Mouse (Mus musculus): ENCODE results near the gene Iffo2.

Iffo2 gene

DNA sequence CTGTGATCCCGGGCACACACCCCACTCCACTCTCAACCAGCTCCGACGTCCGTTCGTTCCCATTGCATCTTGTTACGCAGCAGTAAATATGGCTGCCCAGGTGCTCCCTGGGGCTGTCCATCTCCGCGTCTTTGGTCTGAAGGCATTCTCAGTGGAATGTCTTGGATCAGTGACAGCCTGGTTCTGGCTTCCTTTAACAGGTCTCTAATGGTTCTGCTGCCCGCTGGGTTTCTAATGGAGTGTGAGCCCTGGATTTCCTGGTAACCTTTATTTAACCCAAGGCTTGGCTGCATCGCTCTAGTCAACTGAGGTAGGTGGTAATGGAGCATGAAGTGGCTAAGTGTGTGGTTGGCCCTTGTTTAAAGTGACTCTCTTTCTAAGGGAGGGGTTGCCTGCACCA is 1.7 kb downstream of the Iffo2 start:
- no peak for DNase-seq (ENCODE audit: low read depth, low spot score)

- no peak for DNase-seq (ENCODE audit: low read depth, low spot score)
Observed at GRCm38 (mm10) chr4:139535127-139535695, 4.9 kb downstream of the Iffo2 start.

DNA sequence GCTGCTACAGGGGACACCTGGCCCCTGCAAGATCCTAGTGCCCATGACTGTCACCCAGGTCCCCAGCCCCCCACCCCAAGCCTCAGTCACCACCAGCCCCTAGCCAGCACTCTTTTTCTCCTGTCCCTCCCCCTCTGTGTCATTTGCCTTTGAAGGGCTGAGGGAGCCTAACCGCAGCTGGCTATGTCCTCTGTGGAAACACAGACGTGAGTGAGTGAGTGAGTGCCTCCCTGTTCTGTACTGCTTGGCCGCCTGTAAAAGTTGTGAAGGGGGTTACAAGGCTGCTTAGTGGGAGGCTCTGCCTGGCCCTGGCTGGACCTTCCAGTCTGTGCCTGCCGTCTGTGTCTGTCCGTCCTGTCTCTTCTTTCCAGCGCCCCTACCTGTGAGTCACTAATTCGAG is 5.4 kb downstream of the Iffo2 start:
- no peak for DNase-seq (ENCODE audit: low read depth, low spot score)

DNA sequence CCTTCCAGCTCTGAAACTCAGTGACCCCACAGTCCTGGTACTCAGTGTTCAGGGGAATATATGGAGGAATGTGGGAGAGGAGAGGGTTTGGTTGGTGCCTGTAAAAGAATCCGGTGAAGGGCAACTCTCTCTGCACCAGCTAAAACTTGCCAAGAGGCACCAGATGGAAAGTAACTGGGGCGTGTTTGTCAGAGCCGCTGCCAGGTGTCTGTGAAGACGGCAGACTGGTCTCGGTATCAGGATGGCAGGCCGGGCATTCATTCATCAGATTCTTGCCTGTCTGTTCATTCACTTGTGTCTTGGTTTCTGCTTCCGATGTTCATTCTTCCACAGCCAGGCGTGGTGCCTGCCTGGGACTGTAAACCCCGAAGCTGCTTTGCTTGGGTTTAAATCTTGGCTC is 6.4 kb downstream of the Iffo2 start:
- DNase-seq (ENCODE audit: low read depth, low spot score): no peak

DNA sequence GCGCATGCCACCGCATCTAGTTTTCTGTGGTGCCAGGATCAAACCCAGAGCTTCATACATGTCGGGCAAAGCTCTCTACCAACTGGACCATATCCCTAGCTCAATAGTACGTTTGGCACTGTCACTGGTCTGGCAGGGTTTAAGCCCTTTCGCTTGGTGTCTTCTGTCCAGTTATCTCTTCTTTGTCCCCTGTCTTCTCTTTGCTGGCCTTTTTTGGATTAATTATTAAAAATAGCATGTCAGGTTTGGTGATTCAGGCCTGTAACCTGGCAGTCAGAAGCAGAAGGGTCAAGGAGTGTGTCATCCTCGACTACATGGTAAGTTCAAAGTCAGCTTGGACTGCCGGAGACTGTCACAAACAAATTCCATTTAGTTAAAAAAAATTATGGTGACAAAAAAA is 10.4 kb downstream of the Iffo2 start:
- DNase-seq (ENCODE audit: low read depth, low spot score): no peak

DNA sequence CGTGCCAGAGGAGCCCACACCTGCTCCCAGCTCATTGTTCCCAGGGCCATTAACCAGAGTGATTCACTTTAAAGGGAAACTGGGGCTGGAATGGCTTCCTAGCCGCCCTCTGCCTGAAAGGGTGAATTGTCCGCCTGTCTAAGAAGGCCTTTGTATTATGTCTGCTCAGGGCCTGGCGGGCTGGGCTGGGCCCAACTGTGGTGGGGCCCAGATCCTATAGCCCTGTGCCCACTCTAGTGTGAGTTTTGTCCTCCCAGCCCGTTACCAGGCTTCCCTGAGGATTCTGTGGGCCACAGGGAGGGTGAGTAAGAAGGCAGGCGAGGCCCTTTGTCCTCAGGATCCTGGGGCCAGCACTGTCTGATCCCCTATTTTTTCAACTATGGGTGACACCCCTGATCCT is 15.4 kb downstream of the Iffo2 start:
- DNase-seq (ENCODE audit: low read depth, low spot score): no peak

- DNase-seq (ENCODE audit: low read depth, low spot score): no peak
Observed at GRCm38 (mm10) chr4:139549448-139549847, 19.1 kb downstream of the Iffo2 start.

DNA sequence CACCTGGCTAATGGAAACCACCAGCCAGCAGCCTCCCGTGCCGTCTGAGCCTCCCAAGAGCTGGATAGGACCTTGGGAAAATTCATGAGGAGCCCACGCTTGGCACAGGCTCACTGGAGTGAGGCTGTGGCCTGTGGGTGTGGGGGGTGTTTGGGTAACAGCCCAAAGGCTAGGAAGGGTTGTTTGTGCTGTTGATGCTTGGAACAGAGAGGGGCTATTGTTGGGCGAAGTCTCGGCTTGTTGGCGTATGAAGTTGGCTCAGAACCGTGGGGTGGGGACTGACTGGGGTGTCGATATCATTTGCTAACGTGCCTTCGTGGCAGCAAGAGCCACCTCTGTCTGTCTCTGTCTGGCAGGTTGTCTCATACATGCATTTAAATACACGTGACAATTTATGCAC is 24.9 kb downstream of the Iffo2 start:
- DNase-seq (ENCODE audit: low read depth, low spot score): no peak

DNA sequence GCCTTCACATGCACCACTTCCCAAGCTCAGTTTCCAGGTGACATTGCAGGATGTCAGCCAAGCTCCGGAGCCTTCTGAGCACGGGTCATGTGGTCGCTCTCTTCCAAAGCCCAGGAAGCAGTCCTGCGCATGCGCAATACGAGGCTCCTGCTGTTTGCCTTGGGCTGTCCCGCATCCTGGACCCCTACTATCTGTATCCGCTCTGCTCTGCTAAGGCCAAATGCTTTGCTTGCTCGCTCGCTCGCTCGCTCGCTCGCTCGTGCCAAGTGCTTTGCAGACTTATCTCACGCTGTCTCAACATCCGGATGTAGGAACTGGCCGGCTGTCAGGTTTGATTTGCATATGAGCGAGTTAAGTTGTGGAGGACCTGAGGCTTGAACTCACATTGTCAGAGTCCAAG is 25.6 kb downstream of the Iffo2 start:
- no peak for DNase-seq (ENCODE audit: low read depth, low spot score)

GRCm38 (mm10) chr4:139568361-139568760 is 38.0 kb downstream of the Iffo2 start:
- no peak for DNase-seq (ENCODE audit: low read depth, low spot score)

DNA sequence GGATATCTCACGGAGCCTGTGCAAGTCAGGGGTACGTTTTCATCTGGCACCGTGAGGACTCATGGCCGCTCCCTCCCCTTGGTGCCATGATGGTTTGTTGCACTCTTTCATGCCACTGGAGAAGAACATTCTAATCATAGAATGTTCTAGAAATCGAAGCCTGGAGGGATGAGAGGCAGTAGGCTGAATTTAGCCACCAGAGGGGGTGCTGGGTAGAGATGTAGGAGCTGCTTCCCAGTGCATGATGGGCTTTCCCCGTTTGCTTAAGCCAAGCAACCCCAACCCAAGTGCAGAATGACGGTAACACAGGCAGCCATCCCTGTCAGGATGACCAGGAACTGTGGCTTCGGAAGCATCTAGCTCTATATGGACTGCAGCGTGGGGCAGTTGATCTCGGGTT is 40.4 kb downstream of the Iffo2 start:
- DNase-seq (ENCODE audit: low read depth, low spot score): no peak

DNA sequence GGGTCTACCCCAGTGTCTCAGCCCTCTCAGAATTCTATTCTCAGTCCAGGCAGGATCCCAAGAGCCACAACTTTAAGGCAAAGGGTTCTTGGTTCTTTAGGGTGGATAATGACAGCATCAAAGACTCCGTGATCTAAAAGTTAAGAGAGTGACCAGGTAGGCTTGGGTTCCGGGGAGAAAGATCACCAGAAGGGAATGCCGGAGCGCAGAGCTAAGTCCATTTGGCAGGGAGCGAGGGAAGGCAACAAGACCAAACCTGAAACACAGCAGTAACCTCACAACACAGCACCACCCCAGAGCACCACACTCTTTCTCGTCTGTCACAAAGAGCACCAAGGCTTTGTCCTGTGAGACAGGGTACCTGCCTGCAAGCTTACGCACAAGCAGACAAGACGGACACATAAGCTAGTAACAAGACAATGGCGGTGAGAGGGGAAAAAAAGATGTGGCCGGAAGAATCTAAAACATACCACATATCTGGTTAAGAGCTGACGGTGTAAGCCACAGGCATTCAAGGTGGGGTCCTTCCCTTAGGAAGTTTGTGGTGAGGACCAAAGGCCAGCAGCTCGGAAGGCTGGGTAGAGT is 42.7 kb downstream of the Iffo2 start:
- no peak for DNase-seq (ENCODE audit: low read depth, low spot score)

DNA sequence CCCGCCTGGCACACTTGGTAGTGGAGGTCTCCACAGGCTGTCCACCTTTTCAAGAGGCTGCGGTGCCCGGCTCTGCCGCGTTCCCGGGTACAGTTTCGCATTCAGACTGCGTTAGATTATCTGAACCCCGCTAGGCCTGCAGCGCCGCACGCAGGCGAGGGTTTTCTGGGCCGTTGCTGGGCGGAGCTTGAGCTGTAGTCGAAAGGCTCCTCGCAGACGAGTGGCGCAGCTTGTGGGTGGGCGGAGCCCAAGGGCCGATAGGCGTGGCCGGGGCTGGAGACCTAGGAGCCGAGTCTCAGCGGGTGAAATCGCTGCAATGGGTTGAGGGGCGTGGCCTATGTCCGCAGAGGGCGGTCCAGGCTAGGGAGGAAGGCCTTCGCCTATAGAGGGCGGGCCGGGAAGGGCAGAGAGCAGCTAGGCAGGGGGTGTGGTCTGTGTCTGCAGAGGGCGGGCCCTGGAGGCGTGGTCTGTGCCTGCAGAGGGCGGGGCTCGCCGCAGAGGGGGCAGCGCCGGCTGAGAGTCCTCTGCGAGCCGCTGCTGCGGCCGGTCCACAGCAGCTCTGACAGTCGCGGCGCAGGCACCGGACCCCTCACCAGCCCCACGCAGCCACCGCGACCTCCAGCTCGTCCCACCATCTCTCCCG is 43.9 kb downstream of the Iffo2 start:
- DNase-seq (ENCODE audit: low read depth, low spot score): peak; percentile 99

DNA sequence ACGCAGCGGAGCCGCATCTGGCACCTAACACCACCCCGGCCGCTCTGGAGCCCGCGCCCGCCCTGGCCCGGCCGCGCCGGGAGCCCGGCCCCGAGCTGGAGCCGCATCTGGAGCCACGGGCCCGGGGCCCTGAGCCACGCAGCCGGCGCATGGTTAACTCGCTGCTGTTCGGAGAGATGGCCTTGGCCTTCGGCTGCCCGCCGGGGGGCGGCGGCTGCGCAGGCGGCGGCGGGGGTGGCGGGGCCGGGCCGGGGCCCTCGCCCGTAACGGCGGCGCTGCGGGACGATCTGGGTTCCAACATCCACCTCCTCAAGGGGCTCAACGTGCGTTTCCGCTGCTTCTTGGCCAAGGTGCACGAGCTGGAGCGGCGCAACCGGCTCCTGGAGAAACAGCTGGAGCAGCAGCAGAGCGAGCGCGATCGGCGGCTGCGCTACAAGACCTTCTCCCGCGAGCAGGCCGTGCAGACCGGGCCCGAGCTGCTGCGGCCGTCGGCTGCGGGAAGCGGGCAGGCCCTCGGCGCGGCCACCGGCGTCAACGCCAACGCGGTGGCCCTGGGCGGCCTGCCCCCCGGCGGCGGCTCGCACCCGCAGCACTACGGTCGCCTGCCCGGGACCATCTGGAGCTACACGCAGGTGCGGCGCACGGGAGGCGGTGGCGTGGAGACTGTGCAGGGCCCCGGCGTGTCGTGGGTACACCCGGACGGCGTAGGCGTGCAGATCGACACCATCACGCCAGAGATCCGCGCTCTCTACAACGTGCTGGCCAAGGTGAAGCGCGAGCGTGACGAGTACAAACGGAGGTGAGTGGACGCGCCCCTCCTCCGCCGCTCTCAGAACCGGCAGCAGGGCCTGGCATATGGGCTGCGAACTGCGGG is 44.7 kb downstream of the Iffo2 start:
- no peak for DNase-seq (ENCODE audit: low read depth, low spot score)

DNA sequence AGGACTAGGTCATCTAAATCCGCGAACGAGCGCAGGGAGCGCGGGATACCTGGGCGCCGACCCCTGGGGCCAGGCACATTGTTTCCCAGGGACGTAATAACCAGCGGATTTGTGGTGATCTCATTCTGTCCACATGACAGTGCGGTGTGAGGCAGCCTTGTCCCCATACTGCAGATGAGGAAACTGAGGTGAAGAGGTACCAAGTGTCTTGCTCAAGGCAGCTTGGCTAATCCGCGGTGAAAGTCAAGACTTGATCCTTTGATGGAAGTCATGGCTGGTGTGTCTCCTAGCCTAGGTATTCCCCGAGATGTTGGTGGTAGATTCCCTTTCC is 45.3 kb downstream of the Iffo2 start:
- DNase-seq (ENCODE audit: low read depth, low spot score): no peak

DNA sequence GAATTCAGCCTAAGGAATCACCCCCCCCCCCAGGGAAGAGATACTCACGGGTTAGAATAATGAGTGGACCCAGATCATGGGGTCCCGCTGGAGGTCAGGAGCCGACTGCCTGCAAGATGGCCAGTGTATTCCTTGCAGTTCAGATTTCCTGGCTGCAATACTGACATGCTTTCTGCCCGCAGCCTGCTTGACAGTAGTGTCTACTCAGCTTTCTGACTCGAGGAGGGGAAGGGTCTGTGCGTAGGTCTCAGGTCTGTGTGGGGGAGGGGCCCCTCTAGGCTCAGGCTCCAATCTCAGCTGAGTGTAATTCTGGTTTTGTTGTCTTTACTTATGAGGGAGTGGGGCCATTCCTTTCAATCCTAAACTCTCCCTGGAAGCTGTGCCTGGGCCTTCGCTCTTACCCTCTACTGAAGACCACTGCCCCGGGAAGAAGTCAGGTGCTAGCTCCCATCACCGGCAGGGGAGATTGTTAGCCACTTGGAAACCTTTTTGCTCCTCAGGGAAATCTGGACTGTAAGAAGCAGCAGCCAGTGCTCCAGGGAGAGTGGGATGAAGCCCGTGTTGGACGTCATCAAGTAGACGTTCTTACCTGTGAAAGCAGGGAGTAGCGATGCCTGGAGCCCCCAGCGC is 46.0 kb downstream of the Iffo2 start:
- no peak for DNase-seq (ENCODE audit: low read depth, low spot score)

DNA sequence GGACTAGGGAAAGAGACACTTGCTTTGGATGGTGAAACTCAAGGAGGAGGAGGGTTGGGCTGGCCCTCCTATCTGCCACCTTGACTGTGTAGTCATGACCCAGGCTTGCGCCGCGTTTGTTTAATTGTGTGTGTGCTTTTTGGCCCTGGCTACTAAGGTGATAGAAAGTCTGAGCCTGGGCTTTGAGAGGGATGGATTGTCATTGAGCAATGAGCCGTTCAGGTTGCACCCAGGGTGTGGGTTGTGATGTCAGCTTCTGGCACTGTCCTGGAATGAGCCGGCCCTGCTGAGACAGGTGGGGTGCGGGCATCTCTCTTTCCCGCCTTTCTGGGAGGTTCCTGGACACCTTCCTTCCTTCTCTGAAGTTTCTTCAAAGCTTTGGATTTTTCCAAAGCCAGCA is 46.7 kb downstream of the Iffo2 start:
- DNase-seq (ENCODE audit: low read depth, low spot score): no peak

- no peak for DNase-seq (ENCODE audit: low read depth, low spot score)
Observed at GRCm38 (mm10) chr4:139578389-139578788, 48.0 kb downstream of the Iffo2 start.

DNA sequence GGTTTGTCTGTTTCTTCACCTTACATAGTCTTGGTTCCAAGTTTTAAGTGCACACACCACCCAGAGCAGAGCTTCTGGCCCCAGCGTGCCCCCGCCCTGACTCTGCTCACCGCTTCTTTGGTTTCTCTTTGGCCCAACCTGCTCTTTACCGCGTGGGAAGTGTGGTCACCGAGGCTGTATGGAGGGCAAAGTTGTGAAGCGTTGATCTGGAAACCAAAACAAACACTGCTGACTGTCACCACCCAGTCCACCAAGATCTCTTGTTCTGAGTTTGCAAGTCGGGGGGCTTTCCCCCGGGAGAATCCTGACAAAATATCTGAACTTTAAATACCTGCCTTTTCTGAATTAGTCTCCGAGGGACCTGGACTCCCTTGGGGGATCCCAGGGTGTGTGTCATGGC is 48.7 kb downstream of the Iffo2 start:
- DNase-seq (ENCODE audit: low read depth, low spot score): no peak

- no peak for DNase-seq (ENCODE audit: low read depth, low spot score)
Observed at GRCm38 (mm10) chr4:139579466-139579865, 49.1 kb downstream of the Iffo2 start.

DNA sequence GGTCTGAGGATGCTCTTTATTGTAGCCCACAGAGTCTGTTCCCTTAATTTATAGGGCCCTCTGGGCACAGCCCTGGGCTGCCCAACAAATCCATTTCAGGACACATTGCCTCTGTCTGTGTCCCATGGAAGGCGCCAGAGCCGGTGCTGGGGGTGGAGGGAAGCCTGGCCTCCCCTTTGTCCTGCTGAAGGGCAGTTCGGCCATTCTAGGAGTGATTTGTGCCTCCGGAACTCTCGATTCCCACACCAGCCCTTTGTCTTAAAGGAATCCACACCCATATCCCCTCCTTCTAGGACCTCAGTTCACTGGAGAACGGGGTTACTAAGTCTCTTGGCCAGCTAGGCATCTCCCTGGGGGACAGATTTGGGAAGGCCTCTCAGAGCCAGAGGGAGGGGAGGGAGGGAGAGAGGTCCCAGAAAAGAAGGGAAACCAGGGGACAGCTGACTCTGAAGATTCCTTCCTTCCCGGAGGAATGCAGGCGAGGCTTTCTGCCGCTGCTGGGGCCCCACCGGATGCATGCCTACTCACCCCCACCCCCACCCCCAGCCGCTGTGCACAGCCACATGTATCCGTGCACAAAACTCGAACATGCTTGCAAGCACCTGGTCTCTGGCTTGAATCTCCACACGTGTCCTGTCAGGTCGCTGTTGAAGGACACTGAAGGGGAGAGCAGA is 50.5 kb downstream of the Iffo2 start:
- no peak for DNase-seq (ENCODE audit: low read depth, low spot score)

Data from WW6 (cell line).